Mouse (Mus musculus) myocyte (in vitro differentiated cells): ENCODE data around the gene Aqp1.

Experiments
- CEBPB ChIP-seq: IDR thresholded peaks from 2 replicates; pipeline ENCODE4 v1.6.1; 2011; ENCODE audit warnings: mild to moderate bottlenecking, moderate library complexity; ENCODE audit not compliant: poor library complexity, insufficient read depth, severe bottlenecking
- E2F4 ChIP-seq: IDR thresholded peaks from one replicate; pipeline ENCODE4 v1.6.1; 2011; ENCODE audit warnings: mild to moderate bottlenecking, control low read depth, moderate library complexity; ENCODE audit not compliant: insufficient read depth
- MAX ChIP-seq: IDR thresholded peaks from one replicate; pipeline ENCODE4 v1.6.1; 2011; ENCODE audit warnings: low read depth, mild to moderate bottlenecking, control low read depth
- MYOD1 ChIP-seq, 3 experiments: IDR thresholded peaks; one replicate each; pipeline ENCODE4 v1.6.1; 2011; ENCODE audit warnings: control low read depth in 2 of 3, low read depth in 2 of 3, mild to moderate bottlenecking in 2 of 3, moderate library complexity in 1 of 3; ENCODE audit not compliant: insufficient read length in 2 of 3, control insufficient read depth in 1 of 3
- MYOG ChIP-seq, 3 experiments: IDR thresholded peaks; one replicate each; pipeline ENCODE4 v1.6.1; 2011; ENCODE audit warnings: control low read depth in 2 of 3, low read depth in 2 of 3, mild to moderate bottlenecking in 2 of 3; ENCODE audit not compliant: insufficient read length in 2 of 3, control insufficient read depth in 1 of 3, insufficient read depth in 1 of 3
- POLR2A ChIP-seq: IDR thresholded peaks from one replicate; pipeline ENCODE4 v1.6.1; 2011; ENCODE audit warnings: low read depth, mild to moderate bottlenecking, control low read depth, moderate library complexity; ENCODE audit not compliant: insufficient read length
- POLR2AphosphoS2 ChIP-seq: IDR thresholded peaks from one replicate; pipeline ENCODE4 v1.6.1; 2011; ENCODE audit warnings: low read depth, control low read depth; ENCODE audit not compliant: insufficient read length
- REST ChIP-seq: IDR thresholded peaks from one replicate; pipeline ENCODE4 v1.6.1; 2011; ENCODE audit warnings: mild to moderate bottlenecking, control low read depth, moderate library complexity; ENCODE audit not compliant: insufficient read depth, insufficient read length
- SRF ChIP-seq: IDR thresholded peaks from one replicate; pipeline ENCODE4 v1.6.1; 2011; ENCODE audit warnings: low read depth; ENCODE audit not compliant: control insufficient read depth, insufficient read length
- TCF12 ChIP-seq: IDR thresholded peaks from one replicate; pipeline ENCODE4 v1.6.1; 2011; ENCODE audit warnings: mild to moderate bottlenecking, control low read depth; ENCODE audit not compliant: poor library complexity, insufficient read depth, severe bottlenecking
- TCF3 ChIP-seq: IDR thresholded peaks from one replicate; pipeline ENCODE4 v1.6.1; 2011; ENCODE audit warnings: low read depth, control low read depth; ENCODE audit not compliant: insufficient read length
- USF1 ChIP-seq: IDR thresholded peaks from one replicate; pipeline ENCODE4 v1.6.1; 2011; ENCODE audit warnings: low read depth, mild to moderate bottlenecking, control low read depth, moderate library complexity

GRCm38 (mm10) chr6:55343446-55343845 lies 7.2 kb downstream of the Aqp1 start:
- TF ChIP-seq POLR2A, result no peak
- TF ChIP-seq TCF12, result no peak
- TF ChIP-seq SRF, result no peak
- TF ChIP-seq E2F4, result no peak
- no peak for TF ChIP-seq MYOG (IDR thresholded peaks at IDR 0.05; ENCODE audit: control insufficient read depth in 1 of 3, insufficient read depth in 1 of 3, insufficient read length in 2 of 3, low read depth in 2 of 3)
- no peak for TF ChIP-seq POLR2AphosphoS2
- TF ChIP-seq CEBPB, result no peak
- TF ChIP-seq MAX, result no peak
- TF ChIP-seq MYOD1 (IDR thresholded peaks at IDR 0.05; ENCODE audit: control insufficient read depth in 1 of 3, insufficient read length in 2 of 3, low read depth in 2 of 3), result no peak
- TF ChIP-seq USF1, result no peak
- TF ChIP-seq TCF3, result no peak
- TF ChIP-seq REST, result no peak
